Mouse (Mus musculus) liver, embryonic 16.5 days (tissue): ENCODE results near the gene Slc16a14. TPM values are rescaled to one million over a fixed set of nuclear protein-coding genes. Genes with fewer than 3 reads are reported as not detected.

Experiments
- ATAC-seq: fragments of 200-750 bp; cut with Nextera tagmentation; 2 replicates; pipeline ENCODE4 v1.8.0; 2017; ENCODE audit warnings: low read depth, mild to moderate bottlenecking, moderate number of reproducible peaks, moderate library complexity
- H3K27ac ChIP-seq: fragments of 300-500 bp; sonication (generic); 2 replicates; pipeline ENCODE4 v1.5.1; 2014; ENCODE audit warnings: mild to moderate bottlenecking, low read length
- H3K27me3 ChIP-seq: fragments of 300-500 bp; sonication (generic); 2 replicates; pipeline ENCODE4 v1.6.1; 2014; ENCODE audit warnings: low read depth, low read length, mixed read lengths; ENCODE audit not compliant: control insufficient read depth, insufficient read depth
- H3K36me3 ChIP-seq: fragments of 300-500 bp; sonication (generic); 2 replicates; pipeline ENCODE4 v1.6.1; 2014; ENCODE audit warnings: mild to moderate bottlenecking; ENCODE audit not compliant: control insufficient read depth, insufficient read depth
- H3K4me1 ChIP-seq: fragments of 300-500 bp; sonication (generic); 2 replicates; pipeline ENCODE4 v1.6.1; 2014; ENCODE audit warnings: low read depth, low read length, mixed read lengths; ENCODE audit not compliant: control insufficient read depth
- H3K4me2 ChIP-seq: fragments of 300-500 bp; sonication (generic); 2 replicates; pipeline ENCODE4 v1.6.1; 2014; ENCODE audit warnings: low read depth, low read length, mixed read lengths
- H3K4me3 ChIP-seq: fragments of 300-500 bp; sonication (generic); 2 replicates; pipeline ENCODE4 v1.5.1; 2014; ENCODE audit warnings: low read depth, mild to moderate bottlenecking, low read length
- H3K9ac ChIP-seq: fragments of 300-500 bp; sonication (generic); 2 replicates; pipeline ENCODE4 v1.6.1; 2014; ENCODE audit warnings: low read depth, low read length
- H3K9me3 ChIP-seq: fragments of 300-500 bp; sonication (generic); replicated peaks from 2 replicates; pipeline ENCODE4 v1.6.1; 2016; ENCODE audit warnings: low read length; ENCODE audit not compliant: control insufficient read depth
- WGBS: fragments of 180-500 bp; shearing (Covaris S2); extraction: QIAGEN DNeasy Blood & Tissue Kit; methylation state at CpG from one replicate; pipeline ENCODE4 v1.1.7; 2014; ENCODE audit not compliant: insufficient replicate concordance; 5-methylcytosine and 5-hydroxymethylcytosine counted together
- polyA plus RNA-seq: library from polyadenylated mRNA; unstranded; fragments of >200 nt; fragmentation: Nextera tagmentation; extraction: Ambion mirVana; gene quantifications from 2 replicates; pipeline ENCODE4 v1.2.1, GENCODE M21; 2015

Gene Slc16a14
- polyA plus RNA-seq, 1 experiment from 2014 or later: 0.04 TPM

GRCm38 (mm10) chr1:84879571-84880120 is 55.3 kb downstream of the Slc16a14 start:
- Histone ChIP-seq H3K9ac (no peak overlapping the region), H3K27me3 (no peaks in the 10 kb centered on the region), H3K4me2 (no peak overlapping the region), H3K27ac (no peak overlapping the region), H3K9me3 (no peaks in the 10 kb centered on the region), H3K36me3 (no peaks in the 10 kb centered on the region), H3K4me3 (no peak overlapping the region), H3K4me1 (no peaks in the 10 kb centered on the region)
- WGBS: 74% methylated on average over 8 of the region's 8 CpGs
- no peak for ATAC-seq

- no peak overlapping the region for H3K27ac ChIP-seq
- H3K9me3 ChIP-seq: no peaks in the 10 kb centered on the region
- H3K4me3 ChIP-seq: no peak overlapping the region
- peak; percentile 75 for ATAC-seq
- 54% methylated on average over 2 of the region's 2 CpGs for WGBS
- H3K36me3 ChIP-seq: no peaks in the 10 kb centered on the region
- no peak overlapping the region for H3K4me2 ChIP-seq
- no peaks in the 10 kb centered on the region; the same call in 1 of the 2 replicates for H3K4me1 ChIP-seq
- no peak overlapping the region for H3K9ac ChIP-seq
- no peaks in the 10 kb centered on the region for H3K27me3 ChIP-seq
Measured at GRCm38 (mm10) chr1:84877590-84877989, 57.3 kb downstream of the Slc16a14 start.

- H3K27me3 ChIP-seq: no peaks in the 10 kb centered on the region
- no peaks in the 10 kb centered on the region for H3K36me3 ChIP-seq
- ATAC-seq: no peak
- no peak overlapping the region for H3K27ac ChIP-seq
- H3K4me2 ChIP-seq: no peak overlapping the region
- no peaks in the 10 kb centered on the region for H3K9me3 ChIP-seq
- WGBS: 51% methylated on average over 4 of the region's 4 CpGs
- no peak overlapping the region for H3K9ac ChIP-seq
- no peaks in the 10 kb centered on the region; the same call in 1 of the 2 replicates for H3K4me1 ChIP-seq
- H3K4me3 ChIP-seq: no peak overlapping the region
Measured at GRCm38 (mm10) chr1:84872939-84873338, 62.0 kb downstream of the Slc16a14 start.

- Histone ChIP-seq H3K4me2 (no peak overlapping the region; the same call in 1 of the 2 replicates), H3K27ac (peak overlapping the region; percentile 64), H3K4me1 (no peaks in the 10 kb centered on the region; the same call in 1 of the 2 replicates), H3K9ac (no peak overlapping the region), H3K9me3 (no peaks in the 10 kb centered on the region), H3K27me3 (no peaks in the 10 kb centered on the region), H3K4me3 (no peak overlapping the region), H3K36me3 (no peaks in the 10 kb centered on the region)
- ATAC-seq: peak; percentile 70
- 61% methylated on average over 3 of the region's 3 CpGs for WGBS
Measured at GRCm38 (mm10) chr1:84872105-84872504, 62.8 kb downstream of the Slc16a14 start.

GRCm38 (mm10) chr1:84871131-84871530 is 63.8 kb downstream of the Slc16a14 start:
- WGBS: 53% methylated on average over 6 of the region's 6 CpGs
- no peaks in the 10 kb centered on the region; the same call in 1 of the 2 replicates for H3K4me1 ChIP-seq

GRCm38 (mm10) chr1:84869498-84869897 is 65.4 kb downstream of the Slc16a14 start:
- ATAC-seq: no peak; the same call in 1 of the 2 replicates

More at GRCm38 (mm10) chr1:84871131-84871530, 63.8 kb downstream of the Slc16a14 start:
- ATAC-seq: no peak
- Histone ChIP-seq H3K9me3 (no peaks in the 10 kb centered on the region), H3K27ac (peak overlapping the region; percentile 64), H3K27me3 (no peaks in the 10 kb centered on the region), H3K9ac (no peak overlapping the region), H3K36me3 (no peaks in the 10 kb centered on the region), H3K4me3 (no peak overlapping the region), H3K4me2 (no peak overlapping the region)

GRCm38 (mm10) chr1:84868841-84869240 is 66.1 kb downstream of the Slc16a14 start:
- no peaks in the 10 kb centered on the region for H3K9me3 ChIP-seq
- H3K27me3 ChIP-seq: no peaks in the 10 kb centered on the region
- H3K4me2 ChIP-seq: no peak overlapping the region
- H3K4me3 ChIP-seq: no peak overlapping the region
- WGBS: 44% methylated on average over 4 of the region's 4 CpGs
- H3K36me3 ChIP-seq: no peaks in the 10 kb centered on the region
- H3K9ac ChIP-seq: no peak overlapping the region
- no peaks in the 10 kb centered on the region; the same call in 1 of the 2 replicates for H3K4me1 ChIP-seq
- ATAC-seq: no peak
- no peak overlapping the region for H3K27ac ChIP-seq

More at GRCm38 (mm10) chr1:84869498-84869897, 65.4 kb downstream of the Slc16a14 start:
- Histone ChIP-seq H3K4me1 (no peaks in the 10 kb centered on the region; the same call in 1 of the 2 replicates), H3K9ac (no peak overlapping the region), H3K27ac (no peak overlapping the region), H3K36me3 (no peaks in the 10 kb centered on the region), H3K27me3 (no peaks in the 10 kb centered on the region), H3K4me2 (no peak overlapping the region), H3K4me3 (no peak overlapping the region), H3K9me3 (no peaks in the 10 kb centered on the region)
- WGBS: 25% methylated on average over 7 of the region's 7 CpGs

- Histone ChIP-seq H3K9ac (no peak overlapping the region), H3K27ac (no peak overlapping the region), H3K4me1 (no peaks in the 10 kb centered on the region; the same call in 1 of the 2 replicates), H3K9me3 (no peaks in the 10 kb centered on the region), H3K4me3 (no peak overlapping the region), H3K27me3 (no peaks in the 10 kb centered on the region), H3K36me3 (no peaks in the 10 kb centered on the region), H3K4me2 (no peak overlapping the region)
- ATAC-seq: no peak
Measured at GRCm38 (mm10) chr1:84868311-84868710, 66.6 kb downstream of the Slc16a14 start.

GRCm38 (mm10) chr1:84866706-84867230 is 68.2 kb downstream of the Slc16a14 start:
- no peak overlapping the region for H3K27ac ChIP-seq
- H3K9me3 ChIP-seq: no peaks in the 10 kb centered on the region
- no peaks in the 10 kb centered on the region for H3K36me3 ChIP-seq
- WGBS: 66% methylated on average over 3 of the region's 3 CpGs
- no peak overlapping the region for H3K4me3 ChIP-seq
- ATAC-seq: no peak
- H3K4me2 ChIP-seq: no peak overlapping the region
- no peaks in the 10 kb centered on the region for H3K4me1 ChIP-seq
- H3K9ac ChIP-seq: no peak overlapping the region
- no peaks in the 10 kb centered on the region for H3K27me3 ChIP-seq
